Mouse (Mus musculus) layer of hippocampus, postnatal 25 days (tissue): ENCODE measurements around the gene 9930104L06Rik. TPM values are rescaled to one million over a fixed set of nuclear protein-coding genes. Genes with fewer than 3 reads are reported as not detected.
A peak's percentile ranks its signal among the peaks of the same experiment; 100 is the strongest.

Experiments
- DNase-seq, 2 experiments: peaks; one replicate each; pipeline ENCODE4 v3.0.0; 2022; ENCODE audit warnings: mixed read lengths in 2 of 2, low spot score in 1 of 2; ENCODE audit errors: extremely low spot score in 1 of 2
- total RNA-seq, 2 experiments: library from RNA; stranded (reverse); gene quantifications; 2 replicates each; pipeline ENCODE4 v1.2.3; 2021

9930104L06Rik gene
- total RNA-seq, 2 experiments from 2014 or later = 20.1 to 20.4 TPM

- DNase-seq = no peak
Measured at GRCm38 (mm10) chr4:124957284-124957683, 20.4 kb downstream of the 9930104L06Rik start.

DNA sequence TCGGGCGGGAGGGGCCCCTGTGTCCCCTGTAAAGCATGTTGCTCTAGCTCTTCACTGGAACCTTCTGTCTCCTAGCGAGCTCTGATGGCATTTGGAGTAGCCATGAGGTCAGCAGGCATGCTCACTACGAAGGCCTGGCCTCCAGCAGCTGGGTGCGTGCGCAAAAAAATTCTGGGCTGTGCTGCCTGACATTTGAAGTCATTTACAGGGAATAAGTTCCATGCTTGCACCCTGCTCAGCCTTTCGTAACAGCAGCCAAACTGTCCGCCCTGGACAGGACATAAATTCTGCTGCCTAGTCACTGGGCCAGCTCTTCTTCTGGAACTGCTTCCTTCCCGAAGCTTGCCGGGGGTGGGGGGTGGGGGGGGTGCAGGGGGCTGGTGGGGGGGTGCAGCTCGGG, 22.2 kb downstream of the 9930104L06Rik start:
- no peak for DNase-seq

DNA sequence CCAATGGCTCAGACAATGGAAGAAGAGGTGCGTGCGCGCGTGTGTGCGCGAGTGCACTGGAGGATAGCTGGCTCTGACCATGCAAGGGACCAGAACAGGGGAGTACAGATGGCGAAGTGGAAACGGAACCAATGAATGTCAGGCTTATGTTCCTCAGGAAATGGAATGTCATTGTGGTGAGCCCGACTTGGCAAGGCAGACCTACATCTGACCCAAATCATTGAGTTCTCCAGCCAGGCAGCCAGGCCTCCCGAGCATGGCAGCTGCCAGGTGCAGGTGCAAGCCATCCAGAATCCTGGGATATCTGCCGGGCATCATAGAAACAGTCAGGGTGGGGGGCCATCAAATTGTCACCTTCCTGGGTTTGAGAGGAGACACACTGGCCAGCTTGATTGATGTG, 24.1 kb downstream of the 9930104L06Rik start:
- DNase-seq = no peak

GRCm38 (mm10) chr4:124962576-124962975, 25.7 kb downstream of the 9930104L06Rik start:
- no peak for DNase-seq

GRCm38 (mm10) chr4:124964912-124965599, 28.2 kb downstream of the 9930104L06Rik start:
- no peak for DNase-seq

- no peak for DNase-seq
Measured at GRCm38 (mm10) chr4:124968711-124969110, 31.9 kb downstream of the 9930104L06Rik start.

DNA sequence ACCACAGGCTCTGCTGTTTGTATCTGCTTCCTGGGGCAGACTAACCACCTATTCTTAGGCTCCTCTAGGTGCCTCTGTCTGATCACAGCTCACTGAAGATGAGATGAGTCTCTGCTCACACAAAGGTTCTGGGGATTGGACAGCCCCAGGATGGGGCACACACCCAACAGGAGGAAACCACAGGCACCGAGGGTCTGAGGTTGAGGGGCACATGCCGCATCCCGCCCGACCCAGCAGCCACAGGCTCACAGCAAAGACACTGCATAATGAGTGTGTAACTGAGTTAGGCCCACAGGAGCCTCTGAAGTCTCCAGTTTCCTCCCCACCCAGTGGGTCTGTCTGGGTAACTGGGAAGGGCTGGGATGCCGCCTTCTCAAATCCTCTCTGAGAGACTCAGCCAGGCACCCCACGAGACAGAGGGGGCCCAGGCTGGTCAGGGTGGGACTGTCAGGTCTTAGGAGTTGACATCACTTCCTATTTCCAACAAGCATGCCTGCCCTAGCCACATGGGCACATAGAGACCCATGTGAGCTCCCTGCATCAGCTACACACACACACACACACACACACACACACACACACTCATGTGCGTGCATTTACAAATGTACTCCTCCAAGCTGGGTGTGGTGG, 32.5 kb downstream of the 9930104L06Rik start:
- DNase-seq = no peak

DNA sequence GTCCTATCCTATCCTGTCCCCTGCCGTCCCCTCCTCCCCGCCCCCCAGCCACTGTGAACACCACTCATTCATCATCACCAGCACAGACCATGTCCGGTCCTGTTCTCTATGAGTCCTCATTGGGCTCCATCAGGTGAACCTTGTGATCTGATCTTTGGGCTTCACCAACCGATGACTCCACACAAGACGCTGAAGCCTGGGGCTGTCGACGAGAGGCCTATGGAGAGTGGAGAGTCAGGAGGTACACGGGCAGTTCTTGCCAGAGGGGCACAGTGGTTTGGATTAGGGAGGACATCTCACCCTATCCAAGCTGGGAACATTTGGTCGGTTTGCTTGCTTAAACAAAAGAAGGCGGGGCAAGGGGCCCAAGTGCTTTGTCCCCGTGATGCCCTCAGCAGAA, 33.3 kb downstream of the 9930104L06Rik start:
- DNase-seq = no peak

- DNase-seq = no peak
Measured at GRCm38 (mm10) chr4:124970677-124971076, 33.8 kb downstream of the 9930104L06Rik start.

DNA sequence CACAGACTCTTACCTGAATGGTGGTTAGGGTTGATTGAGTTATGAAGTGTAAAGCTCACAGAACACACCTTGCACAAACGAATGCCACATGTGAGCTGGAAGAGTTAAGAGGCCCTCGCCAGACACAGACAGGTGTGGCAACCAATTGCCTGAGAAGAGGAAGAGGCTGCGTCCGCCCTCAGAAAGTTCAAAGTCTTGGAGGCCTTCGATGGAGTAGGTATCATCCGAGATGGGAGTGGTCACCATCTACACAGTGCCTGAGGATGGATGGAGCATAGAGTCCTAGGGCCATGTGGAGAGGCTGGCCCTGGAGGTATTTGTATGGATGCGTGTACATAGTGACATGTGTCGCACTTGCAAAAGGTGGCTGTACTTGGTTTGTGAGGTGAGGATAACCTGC, 34.2 kb downstream of the 9930104L06Rik start:
- DNase-seq = no peak

- no peak for DNase-seq
Measured at GRCm38 (mm10) chr4:124972316-124972715, 35.5 kb downstream of the 9930104L06Rik start.

DNA sequence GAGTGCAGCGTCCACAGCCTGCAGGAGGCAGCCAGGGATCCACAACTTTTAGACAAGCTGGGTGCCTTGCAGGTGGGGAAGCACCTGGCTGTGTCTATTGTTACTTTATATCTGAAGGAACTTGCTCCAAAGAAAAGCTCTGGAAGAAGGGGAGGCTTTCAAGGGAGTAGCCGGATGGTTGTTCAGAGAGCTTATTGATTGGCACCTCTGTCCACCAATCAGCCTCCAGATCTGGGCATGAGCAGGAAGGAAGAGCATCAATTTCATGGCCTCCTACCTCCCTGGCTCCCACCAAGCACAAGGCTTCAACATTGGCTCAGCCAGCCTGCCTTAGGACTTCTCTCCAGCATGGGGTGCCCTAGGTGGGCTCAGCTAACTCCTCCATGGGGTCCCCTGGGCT, 36.4 kb downstream of the 9930104L06Rik start:
- DNase-seq = no peak

DNA sequence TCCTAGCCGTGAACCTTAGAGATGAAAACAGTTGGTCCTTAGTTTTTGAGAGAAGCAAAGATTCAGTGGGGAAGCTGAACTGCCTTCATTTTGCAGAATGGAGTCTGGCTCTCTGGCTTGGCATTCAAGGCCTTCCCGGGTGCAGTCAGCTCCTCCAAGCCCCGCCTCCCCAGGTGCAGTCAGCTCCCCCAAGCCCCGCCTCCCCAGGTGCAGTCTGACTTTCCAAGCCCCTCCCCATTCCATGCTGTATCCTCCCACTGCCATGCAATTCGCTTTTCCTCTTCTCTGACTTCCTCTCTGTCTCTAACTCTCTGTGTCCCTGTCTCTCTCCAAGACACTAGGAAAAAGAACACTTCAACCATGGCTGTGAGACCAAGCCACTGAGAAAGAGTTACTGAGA, 41.4 kb downstream of the 9930104L06Rik start:
- no peak for DNase-seq

GRCm38 (mm10) chr4:124983893-124984526, 47.2 kb downstream of the 9930104L06Rik start:
- DNase-seq = peak in 1 of 2 experiments; percentile 42

DNA sequence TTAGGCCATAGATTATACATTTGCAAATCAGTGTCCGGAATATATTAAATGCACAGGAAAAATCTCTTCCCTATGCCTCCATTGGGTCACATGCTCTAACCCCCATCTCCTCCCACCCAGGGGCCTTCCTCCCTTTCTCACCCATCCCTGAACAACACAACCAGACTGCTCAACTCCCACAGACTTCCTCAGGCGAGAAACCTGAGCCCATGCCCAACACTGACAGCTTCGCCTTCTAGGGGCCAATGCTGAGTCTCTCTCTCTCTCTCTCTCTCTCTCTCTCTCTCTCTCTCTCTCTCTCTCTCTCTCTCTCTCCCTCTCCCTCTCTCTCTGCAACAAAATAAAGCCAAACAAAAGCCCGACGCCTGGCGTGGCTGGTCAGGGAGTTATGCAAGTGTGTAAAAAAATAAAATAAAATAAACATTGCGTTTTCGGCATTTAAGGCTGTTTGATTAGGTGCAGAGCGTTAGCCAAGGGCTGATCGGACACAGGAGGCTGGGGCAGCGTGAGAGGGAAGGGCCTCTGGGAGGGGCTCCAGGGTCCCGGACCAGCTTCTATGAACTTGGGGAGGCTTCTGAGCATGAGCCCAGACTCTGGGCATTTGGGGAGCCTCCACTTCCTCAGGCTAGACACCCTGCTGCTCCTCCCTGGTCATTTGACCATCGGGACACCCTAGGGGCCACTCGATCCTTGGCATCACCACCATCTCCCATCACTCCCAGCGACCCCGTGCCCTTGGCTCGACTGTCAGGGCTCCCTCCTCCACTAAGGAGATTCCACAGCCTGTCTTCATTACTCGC, 48.2 kb downstream of the 9930104L06Rik start:
- no peak for DNase-seq

GRCm38 (mm10) chr4:124985671-124986602, 49.1 kb downstream of the 9930104L06Rik start, which contains the start of gene Rspo1:
Gene Rspo1, plus strand, starts transcription at chr4:124986430.
- DNase-seq = no peak

GRCm38 (mm10) chr4:124986739-124987710, 50.2 kb downstream of the 9930104L06Rik start:
- no peak for DNase-seq

DNA sequence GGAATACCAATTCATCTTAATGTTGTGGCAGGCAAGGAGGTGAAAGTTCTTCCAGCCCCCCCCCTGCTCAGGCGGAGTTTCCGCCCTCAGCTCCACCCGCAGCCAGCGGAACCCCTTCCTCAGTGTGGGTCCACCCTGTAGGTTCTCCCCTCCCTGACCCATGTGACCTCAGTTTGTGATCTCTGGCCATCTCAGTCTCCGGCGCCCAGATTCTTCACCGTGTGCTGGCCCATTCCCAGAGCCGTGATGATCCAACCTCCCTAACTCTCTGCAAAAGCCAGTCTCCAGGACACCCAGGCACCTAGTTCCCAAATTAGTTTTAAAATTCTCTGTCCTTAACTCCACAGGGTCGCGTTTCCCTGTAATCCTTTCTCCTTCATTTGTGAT, 50.9 kb downstream of the 9930104L06Rik start:
- no peak for DNase-seq

GRCm38 (mm10) chr4:124988382-124988781, 51.5 kb downstream of the 9930104L06Rik start:
- DNase-seq = no peak
